Mouse (Mus musculus): ENCODE measurements around the gene Pnpla2.
A peak's percentile ranks its signal among the peaks of the same experiment; 100 is the strongest.

Gene Pnpla2

GRCm38 (mm10) chr7:141447110-141447991 is 7.6 kb upstream of the Pnpla2 start, which contains the start of gene Rplp2:
Rplp2 (plus strand) TSS chr7:141447370.
- DNase-seq (ENCODE audit: low read depth, low spot score), result peak; percentile 96

- no peak for DNase-seq (ENCODE audit: low read depth, low spot score)
Measured at GRCm38 (mm10) chr7:141451928-141452327, 3.1 kb upstream of the Pnpla2 start.

GRCm38 (mm10) chr7:141453636-141454035 is 1.4 kb upstream of the Pnpla2 start:
- no peak for DNase-seq (ENCODE audit: low read depth, low spot score)

GRCm38 (mm10) chr7:141455610-141456314 is 764 bp downstream of the Pnpla2 start:
- DNase-seq (ENCODE audit: low read depth, low spot score), result peak; percentile 79

- DNase-seq (ENCODE audit: low read depth, low spot score), result peak; percentile 55
Measured at GRCm38 (mm10) chr7:141456739-141457138, 1.7 kb downstream of the Pnpla2 start.

GRCm38 (mm10) chr7:141457236-141457635 is 2.2 kb downstream of the Pnpla2 start:
- DNase-seq (ENCODE audit: low read depth, low spot score), result no peak

GRCm38 (mm10) chr7:141457986-141458660 is 3.1 kb downstream of the Pnpla2 start:
- DNase-seq (ENCODE audit: low read depth, low spot score), result peak; percentile 68

- no peak for DNase-seq (ENCODE audit: low read depth, low spot score)
Measured at GRCm38 (mm10) chr7:141458661-141459060, 3.7 kb downstream of the Pnpla2 start.

GRCm38 (mm10) chr7:141459301-141459711 is 4.3 kb downstream of the Pnpla2 start:
- DNase-seq (ENCODE audit: low read depth, low spot score), result no peak

- DNase-seq (ENCODE audit: low read depth, low spot score), result no peak
Measured at GRCm38 (mm10) chr7:141460001-141460390, 5.0 kb downstream of the Pnpla2 start.

- no peak for DNase-seq (ENCODE audit: low read depth, low spot score)
Measured at GRCm38 (mm10) chr7:141460391-141461113, 5.6 kb downstream of the Pnpla2 start, which contains the start of gene Cracr2b. Cracr2b (plus strand) TSS chr7:141461094.

GRCm38 (mm10) chr7:141461521-141462332 is 6.7 kb downstream of the Pnpla2 start:
- DNase-seq (ENCODE audit: low read depth, low spot score), result no peak

GRCm38 (mm10) chr7:141462333-141462821 is 7.4 kb downstream of the Pnpla2 start:
- DNase-seq (ENCODE audit: low read depth, low spot score), result peak; percentile 65

- no peak for DNase-seq (ENCODE audit: low read depth, low spot score)
Measured at GRCm38 (mm10) chr7:141463824-141464602, 9.0 kb downstream of the Pnpla2 start.

- DNase-seq (ENCODE audit: low read depth, low spot score), result no peak
Measured at GRCm38 (mm10) chr7:141464603-141465201, 9.7 kb downstream of the Pnpla2 start.

- peak; percentile 79 for DNase-seq (ENCODE audit: low read depth, low spot score)
Measured at GRCm38 (mm10) chr7:141465388-141466044, 10.5 kb downstream of the Pnpla2 start.

GRCm38 (mm10) chr7:141466045-141466394 is 11.0 kb downstream of the Pnpla2 start:
- peak; percentile 84 for DNase-seq (ENCODE audit: low read depth, low spot score)

- DNase-seq (ENCODE audit: low read depth, low spot score), result no peak
Measured at GRCm38 (mm10) chr7:141466607-141467148, 11.7 kb downstream of the Pnpla2 start.

Data from 3T3-L1 (cell line).